Mouse (Mus musculus): Measurements from ENCODE around the gene Gm10778. TPM values are rescaled to one million over a fixed set of nuclear protein-coding genes. Genes with fewer than 3 reads are reported as not detected.

Gm10778 gene
- polyA plus RNA-seq, 1 experiment = 0.56 TPM

- Histone ChIP-seq H3ac (ENCODE audit: control insufficient read depth, insufficient read length, low read depth) (no peak overlapping the region), H3K27me3 (ENCODE audit: control insufficient read depth, insufficient read depth, insufficient read length) (no peaks in the 10 kb centered on the region), H3K4me3 (ENCODE audit: insufficient read depth, poor library complexity, severe bottlenecking) (no peak overlapping the region), H3K36me3 (ENCODE audit: control insufficient read depth, insufficient read depth) (no peaks in the 10 kb centered on the region), H3K79me3 (ENCODE audit: low read depth) (no peaks in the 10 kb centered on the region), H3K79me2 (ENCODE audit: control insufficient read depth, insufficient read depth) (no peaks in the 10 kb centered on the region)
- TF ChIP-seq MAX (IDR thresholded peaks at IDR 0.05) (no peak), USF1 (IDR thresholded peaks at IDR 0.05; ENCODE audit: low read depth) (peak; percentile 73)
Observed at GRCm38 (mm10) chr10:81612779-81613178, 36.1 kb upstream of the Gm10778 start.

- Histone ChIP-seq H3K27me3 (ENCODE audit: control insufficient read depth, insufficient read depth, insufficient read length) (no peaks in the 10 kb centered on the region), H3K79me3 (ENCODE audit: low read depth) (no peaks in the 10 kb centered on the region), H3K4me3 (ENCODE audit: insufficient read depth, poor library complexity, severe bottlenecking) (no peak overlapping the region), H3ac (ENCODE audit: control insufficient read depth, insufficient read length, low read depth) (no peak overlapping the region), H3K36me3 (ENCODE audit: control insufficient read depth, insufficient read depth) (no peaks in the 10 kb centered on the region), H3K79me2 (ENCODE audit: control insufficient read depth, insufficient read depth) (no peaks in the 10 kb centered on the region)
- TF ChIP-seq FOSL1 (IDR thresholded peaks at IDR 0.05; ENCODE audit: insufficient read depth, low read length, poor library complexity, severe bottlenecking) (no peak), CEBPB (IDR thresholded peaks at IDR 0.05; ENCODE audit: low read depth) (no peak), CTCF (IDR thresholded peaks at IDR 0.05; ENCODE audit: control insufficient read depth, insufficient read depth, insufficient read length) (no peak), MYOG (IDR thresholded peaks at IDR 0.05; ENCODE audit: control insufficient read depth, extremely low read depth, insufficient read length) (no peak), USF1 (IDR thresholded peaks at IDR 0.05; ENCODE audit: low read depth) (no peak), MYOD1 (IDR thresholded peaks at IDR 0.05; ENCODE audit: control insufficient read depth, insufficient read length, low read depth) (no peak), MAX (IDR thresholded peaks at IDR 0.05) (no peak)
Observed at GRCm38 (mm10) chr10:81615486-81615885, 33.4 kb upstream of the Gm10778 start.

- TF ChIP-seq USF1 (IDR thresholded peaks at IDR 0.05; ENCODE audit: low read depth) (no peak), MYOG (IDR thresholded peaks at IDR 0.05; ENCODE audit: control insufficient read depth, extremely low read depth, insufficient read length) (no peak), MAX (IDR thresholded peaks at IDR 0.05) (no peak), MYOD1 (IDR thresholded peaks at IDR 0.05; ENCODE audit: control insufficient read depth, insufficient read length, low read depth) (no peak), FOSL1 (IDR thresholded peaks at IDR 0.05; ENCODE audit: insufficient read depth, low read length, poor library complexity, severe bottlenecking) (no peak), CTCF (IDR thresholded peaks at IDR 0.05; ENCODE audit: control insufficient read depth, insufficient read depth, insufficient read length) (no peak), CEBPB (IDR thresholded peaks at IDR 0.05; ENCODE audit: low read depth) (peak; percentile 42)
- peaks cover 8% of the 10 kb centered on the region for H3K36me3 ChIP-seq (ENCODE audit: control insufficient read depth, insufficient read depth)
Observed at GRCm38 (mm10) chr10:81619976-81620375, 28.9 kb upstream of the Gm10778 start.

DNA sequence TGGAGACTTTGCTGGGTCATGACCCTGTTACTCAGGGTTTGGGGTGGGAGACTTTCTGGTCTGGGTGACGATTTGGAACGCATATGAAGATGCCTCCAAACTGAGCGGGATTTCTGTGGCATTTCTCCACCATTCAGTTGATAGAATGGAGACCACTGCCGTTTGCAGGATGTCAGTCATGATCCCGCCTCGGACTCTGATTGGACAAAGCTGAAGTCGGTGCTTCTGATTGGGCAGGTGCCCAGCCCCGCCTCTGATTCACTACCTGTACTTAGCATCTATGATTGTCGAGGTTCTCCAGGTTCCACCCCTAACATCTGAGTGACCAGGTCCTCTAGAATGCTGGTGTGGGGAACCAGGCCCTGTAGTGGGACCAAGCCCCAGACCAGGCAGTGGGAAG is 28.1 kb upstream of the Gm10778 start:
- no peaks in the 10 kb centered on the region for H3K27me3 ChIP-seq (ENCODE audit: control insufficient read depth, insufficient read depth, insufficient read length)
- no peaks in the 10 kb centered on the region for H3K79me2 ChIP-seq (ENCODE audit: control insufficient read depth, insufficient read depth)
- H3ac ChIP-seq (ENCODE audit: control insufficient read depth, insufficient read length, low read depth) = no peak overlapping the region
- no peak overlapping the region for H3K4me3 ChIP-seq (ENCODE audit: insufficient read depth, poor library complexity, severe bottlenecking)
- H3K36me3 ChIP-seq (ENCODE audit: control insufficient read depth, insufficient read depth) = peaks cover 10% of the 10 kb centered on the region
- TF ChIP-seq USF1 (IDR thresholded peaks at IDR 0.05; ENCODE audit: low read depth) (no peak), MYOG (IDR thresholded peaks at IDR 0.05; ENCODE audit: control insufficient read depth, extremely low read depth, insufficient read length) (no peak), CEBPB (IDR thresholded peaks at IDR 0.05; ENCODE audit: low read depth) (no peak), MYOD1 (IDR thresholded peaks at IDR 0.05; ENCODE audit: control insufficient read depth, insufficient read length, low read depth) (no peak), FOSL1 (IDR thresholded peaks at IDR 0.05; ENCODE audit: insufficient read depth, low read length, poor library complexity, severe bottlenecking) (no peak), MAX (IDR thresholded peaks at IDR 0.05) (no peak), CTCF (IDR thresholded peaks at IDR 0.05; ENCODE audit: control insufficient read depth, insufficient read depth, insufficient read length) (no peak)
- no peaks in the 10 kb centered on the region for H3K79me3 ChIP-seq (ENCODE audit: low read depth)

More at GRCm38 (mm10) chr10:81619976-81620375, 28.9 kb upstream of the Gm10778 start:
- Histone ChIP-seq H3K79me2 (ENCODE audit: control insufficient read depth, insufficient read depth) (no peaks in the 10 kb centered on the region), H3K27me3 (ENCODE audit: control insufficient read depth, insufficient read depth, insufficient read length) (no peaks in the 10 kb centered on the region), H3ac (ENCODE audit: control insufficient read depth, insufficient read length, low read depth) (no peak overlapping the region), H3K4me3 (ENCODE audit: insufficient read depth, poor library complexity, severe bottlenecking) (no peak overlapping the region), H3K79me3 (ENCODE audit: low read depth) (no peaks in the 10 kb centered on the region)

GRCm38 (mm10) chr10:81623441-81623840 is 25.4 kb upstream of the Gm10778 start:
- peaks cover 10% of the 10 kb centered on the region for H3K36me3 ChIP-seq (ENCODE audit: control insufficient read depth, insufficient read depth)
- no peak overlapping the region for H3K4me3 ChIP-seq (ENCODE audit: insufficient read depth, poor library complexity, severe bottlenecking)
- no peaks in the 10 kb centered on the region for H3K79me3 ChIP-seq (ENCODE audit: low read depth)
- H3ac ChIP-seq (ENCODE audit: control insufficient read depth, insufficient read length, low read depth) = no peak overlapping the region
- H3K79me2 ChIP-seq (ENCODE audit: control insufficient read depth, insufficient read depth) = peaks cover 9% of the 10 kb centered on the region
- TF ChIP-seq USF1 (IDR thresholded peaks at IDR 0.05; ENCODE audit: low read depth) (no peak), CEBPB (IDR thresholded peaks at IDR 0.05; ENCODE audit: low read depth) (no peak), CTCF (IDR thresholded peaks at IDR 0.05; ENCODE audit: control insufficient read depth, insufficient read depth, insufficient read length) (no peak), FOSL1 (IDR thresholded peaks at IDR 0.05; ENCODE audit: insufficient read depth, low read length, poor library complexity, severe bottlenecking) (no peak), MYOG (IDR thresholded peaks at IDR 0.05; ENCODE audit: control insufficient read depth, extremely low read depth, insufficient read length) (no peak), MYOD1 (IDR thresholded peaks at IDR 0.05; ENCODE audit: control insufficient read depth, insufficient read length, low read depth) (no peak), MAX (IDR thresholded peaks at IDR 0.05) (no peak)
- H3K27me3 ChIP-seq (ENCODE audit: control insufficient read depth, insufficient read depth, insufficient read length) = no peaks in the 10 kb centered on the region
